In genomic region chr7:64011563-64012267, GRCm38 (mm10) we compare ENCODE assay signal across 8 mouse cellular contexts.
DNase-seq lines count a peak whose midpoint lies in the region; ATAC-seq lines count a peak whose summit lies in the region.

No protein-coding gene starts in this region.

- H3K4me2 ChIP-seq in liver, embryonic 16.5 days (ENCODE audit: low read depth, low read length) = peak overlapping the region; percentile 14; the same call in 1 of the 2 replicates
- H3K4me2 ChIP-seq in hindbrain, embryonic 12.5 days (replicated peaks) = no peak overlapping the region

- peak; percentile 43 for DNase-seq in right cerebral cortex, adult 18-20 months
- DNase-seq in right cerebral cortex, adult 2 months (ENCODE audit: low spot score in 2 of 2) = no peak
- peak; percentile 64 for DNase-seq in fat pad, adult 2 months (ENCODE audit: extremely low read depth, low read depth, low spot score)
- peak; percentile 83 for DNase-seq in splenic B cell, adult 2 months (ENCODE audit: low read depth, low spot score)
- DNase-seq in cerebellum, adult 18-20 months = no peak
- DNase-seq in cerebellum, postnatal 36 days = no peak

- 6% methylated on average over 13 of the region's 13 CpGs for WGBS in liver, embryonic 16.5 days (ENCODE audit: insufficient replicate concordance)
- 81% methylated on average over 13 of the region's 13 CpGs for WGBS in hindbrain, embryonic 12.5 days

- H3K4me1 ChIP-seq in liver, embryonic 16.5 days (ENCODE audit: control insufficient read depth, low read depth, low read length) = peaks cover 33% of the 10 kb centered on the region
- H3K4me1 ChIP-seq in hindbrain, embryonic 12.5 days = no peaks in the 10 kb centered on the region

- no peak overlapping the region for H3K9ac ChIP-seq in liver, embryonic 16.5 days (ENCODE audit: low read depth, low read length)
- H3K9ac ChIP-seq in hindbrain, embryonic 12.5 days = no peak overlapping the region

- H3K27ac ChIP-seq in liver, embryonic 16.5 days (ENCODE audit: low read length) = peak overlapping the region; percentile 76
- no peak overlapping the region for H3K27ac ChIP-seq in hindbrain, embryonic 12.5 days

- H3K36me3 ChIP-seq in liver, embryonic 16.5 days (ENCODE audit: control insufficient read depth, insufficient read depth) = no peaks in the 10 kb centered on the region
- no peaks in the 10 kb centered on the region for H3K36me3 ChIP-seq in splenic B cell, adult 2 months (ENCODE audit: control insufficient read depth, insufficient read depth, low read length, poor library complexity, severe bottlenecking)
- no peaks in the 10 kb centered on the region for H3K36me3 ChIP-seq in hindbrain, embryonic 12.5 days

- ATAC-seq in liver, embryonic 16.5 days (ENCODE audit: low read depth) = peak; percentile 57
- no peak for ATAC-seq in hindbrain, embryonic 12.5 days (ENCODE audit: low FRiP score)

- no peaks in the 10 kb centered on the region for H3K27me3 ChIP-seq in liver, embryonic 16.5 days (ENCODE audit: control insufficient read depth, insufficient read depth, low read depth, low read length)
- H3K27me3 ChIP-seq in splenic B cell, adult 2 months (ENCODE audit: control insufficient read depth, insufficient read depth, low read length, poor library complexity, severe bottlenecking) = no peaks in the 10 kb centered on the region
- no peaks in the 10 kb centered on the region for H3K27me3 ChIP-seq in hindbrain, embryonic 12.5 days

- no peak overlapping the region for H3K4me3 ChIP-seq in liver, embryonic 16.5 days (ENCODE audit: low read depth, low read length)
- no peak overlapping the region for H3K4me3 ChIP-seq in hindbrain, embryonic 12.5 days

- no peaks in the 10 kb centered on the region for H3K9me3 ChIP-seq in liver, embryonic 16.5 days (replicated peaks; ENCODE audit: control insufficient read depth, low read length)
- no peaks in the 10 kb centered on the region for H3K9me3 ChIP-seq in hindbrain, embryonic 12.5 days (replicated peaks)

Comparison
In these comparisons a context has a peak if more than half of its experiments do, and no peak if none do; other contexts are left out.
1. DNase-seq: peak in right cerebral cortex, adult 18-20 months (single experiment), fat pad, adult 2 months (single experiment) and splenic B cell, adult 2 months (single experiment); none in right cerebral cortex, adult 2 months (0 of 2), cerebellum, adult 18-20 months (0 of 2) and cerebellum, postnatal 36 days (0 of 2).